Mouse (Mus musculus) adrenal gland, postnatal 25 days (tissue): ENCODE results near the gene Btbd16. TPM values are rescaled to one million over a fixed set of nuclear protein-coding genes. Genes with fewer than 3 reads are reported as not detected.

Experiments
- DNase-seq: peaks from one replicate; pipeline ENCODE4 v3.0.0; 2021; ENCODE audit warnings: mixed read lengths
- total RNA-seq: library from RNA; stranded (reverse); gene quantifications from 2 replicates; pipeline ENCODE4 v1.2.3, GENCODE M21; 2021

Btbd16 gene
- total RNA-seq, 1 experiment from 2014 or later, result not detected

DNA sequence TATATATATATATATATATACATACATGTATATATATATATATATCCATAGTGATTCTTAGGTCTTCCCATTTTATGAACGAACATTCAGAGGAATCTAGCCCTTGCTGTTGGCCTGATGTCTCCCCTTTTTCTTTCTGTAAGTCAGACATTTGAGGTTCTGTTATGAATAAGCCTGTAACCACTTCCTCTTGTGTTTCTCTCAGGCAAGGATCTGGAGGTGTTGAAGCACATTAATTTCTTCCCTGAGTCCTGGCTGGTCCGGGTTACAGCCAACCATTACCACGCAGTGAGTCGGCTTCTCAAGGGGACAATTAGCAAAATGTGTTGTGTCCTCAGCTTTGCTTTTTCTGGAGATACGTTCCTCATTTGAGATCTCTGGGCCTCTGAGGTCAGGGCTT is 44.9 kb downstream of the Btbd16 start:
- no peak for DNase-seq

DNA sequence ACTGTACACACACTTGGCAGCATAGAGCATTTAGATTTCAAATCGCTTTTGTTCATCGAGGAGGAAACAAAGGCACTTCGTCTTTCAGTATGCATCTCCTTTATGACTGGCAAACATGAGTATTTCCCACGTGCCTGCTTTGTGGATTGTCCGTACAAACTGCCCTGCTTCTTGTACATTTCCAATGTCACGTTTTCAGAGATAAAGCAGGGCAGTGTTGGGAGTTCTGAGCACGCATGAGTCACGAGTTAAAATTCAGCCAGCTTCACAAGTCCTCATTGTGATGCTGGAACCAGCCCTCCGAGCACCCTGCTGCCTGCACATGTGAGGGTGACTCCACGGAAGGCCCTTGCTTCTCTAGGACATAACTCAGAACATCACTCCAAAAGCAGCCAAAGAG is 45.8 kb downstream of the Btbd16 start:
- no peak for DNase-seq

- no peak for DNase-seq
Observed at GRCm38 (mm10) chr7:130823992-130824391, 50.1 kb downstream of the Btbd16 start.

DNA sequence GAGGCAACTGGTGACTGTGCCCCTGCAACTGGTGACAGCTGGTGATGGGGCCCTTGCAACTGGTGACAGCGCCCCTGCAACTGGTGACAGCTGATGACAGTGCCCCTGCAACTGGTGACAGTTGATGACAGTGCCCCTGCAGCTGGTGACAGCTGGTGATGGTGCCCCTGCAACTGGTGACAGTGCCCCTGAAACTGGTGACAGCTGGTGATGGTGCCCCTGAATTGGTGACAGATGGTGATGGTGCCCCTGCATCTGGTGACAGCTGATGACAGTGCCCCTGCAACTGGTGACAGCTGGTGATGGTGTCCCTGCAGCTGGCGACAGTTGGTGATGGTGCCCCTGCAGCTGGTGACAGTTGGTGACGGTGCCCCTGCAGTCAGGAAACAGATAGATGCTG is 52.5 kb downstream of the Btbd16 start:
- DNase-seq, result no peak

GRCm38 (mm10) chr7:130827431-130827830 is 53.6 kb downstream of the Btbd16 start:
- DNase-seq, result peak; percentile 46

GRCm38 (mm10) chr7:130827844-130828403 is 54.1 kb downstream of the Btbd16 start:
- DNase-seq, result no peak

- no peak for DNase-seq
Observed at GRCm38 (mm10) chr7:130828475-130828874, 54.6 kb downstream of the Btbd16 start.

- no peak for DNase-seq
Observed at GRCm38 (mm10) chr7:130831586-130831985, 57.7 kb downstream of the Btbd16 start.

- peak; percentile 43 for DNase-seq
Observed at GRCm38 (mm10) chr7:130834299-130834698, 60.4 kb downstream of the Btbd16 start.

GRCm38 (mm10) chr7:130834958-130835861 is 61.3 kb downstream of the Btbd16 start:
- peak; percentile 39 for DNase-seq

DNA sequence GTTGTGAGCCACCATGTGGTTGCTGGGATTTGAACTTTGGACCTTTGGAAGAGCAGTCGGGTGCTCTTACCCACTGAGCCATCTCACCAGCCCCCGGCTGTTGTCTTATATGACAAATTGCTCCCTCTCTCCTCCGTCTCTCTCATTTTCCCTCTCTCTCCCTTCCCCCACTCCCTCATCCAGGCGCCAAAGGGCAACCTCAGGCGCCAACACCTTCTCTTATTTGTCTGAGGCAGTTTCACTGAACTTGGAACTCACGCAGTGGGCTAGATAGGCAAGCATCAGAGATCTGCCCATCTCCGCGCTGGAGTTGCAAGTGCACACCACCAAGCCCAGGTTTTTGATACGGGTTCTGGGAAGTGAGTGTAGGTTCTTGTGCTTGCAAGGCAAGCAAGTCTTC is 62.2 kb downstream of the Btbd16 start:
- DNase-seq, result no peak

GRCm38 (mm10) chr7:130837941-130838657 is 64.2 kb downstream of the Btbd16 start:
- DNase-seq, result no peak

DNA sequence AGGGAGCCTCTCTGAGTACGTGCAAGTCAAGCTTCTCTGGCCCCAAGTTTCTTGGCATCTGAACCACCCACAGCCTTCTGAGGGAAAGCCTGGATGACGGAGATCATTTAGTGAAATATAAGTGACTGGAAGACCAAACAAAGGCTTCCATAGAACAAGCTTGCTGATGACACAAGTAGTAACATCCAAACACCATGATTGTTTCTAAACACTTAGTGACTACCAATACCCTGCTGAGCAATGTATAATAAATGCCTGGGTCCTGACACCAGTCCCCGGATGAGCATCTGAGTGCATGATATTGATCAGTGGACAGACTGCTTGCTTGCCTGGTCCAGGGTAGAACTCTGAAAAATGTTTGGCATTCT is 64.8 kb downstream of the Btbd16 start:
- no peak for DNase-seq

GRCm38 (mm10) chr7:130839380-130840100 is 65.7 kb downstream of the Btbd16 start:
- DNase-seq, result no peak

DNA sequence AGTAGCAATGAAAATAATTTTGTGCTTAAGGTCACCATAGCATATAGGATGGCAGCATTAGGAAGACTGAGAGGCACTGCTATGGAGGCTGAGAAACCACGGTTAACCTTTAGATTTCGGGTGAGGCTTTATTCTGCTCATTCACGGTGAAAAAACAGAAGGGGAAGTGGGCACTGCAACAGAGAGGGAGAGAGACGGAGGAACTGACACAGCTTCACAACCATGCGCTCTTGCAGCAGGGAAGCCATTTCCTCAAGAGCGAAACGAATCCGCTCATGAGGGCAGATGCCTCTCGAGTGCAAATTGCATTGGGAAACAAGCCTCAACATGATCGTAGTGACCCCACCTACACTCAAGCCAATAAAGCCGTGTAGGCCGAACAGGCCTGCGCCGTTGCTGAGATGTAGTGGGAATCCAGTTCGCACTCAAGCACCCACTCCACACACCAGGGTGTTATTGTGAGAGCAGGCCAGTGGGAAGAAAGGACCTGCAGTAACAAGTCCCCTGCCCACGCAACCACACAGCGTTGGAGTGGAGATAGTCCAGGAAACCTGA is 73.4 kb downstream of the Btbd16 start:
- no peak for DNase-seq

- DNase-seq, result no peak
Observed at GRCm38 (mm10) chr7:130854684-130855292, 80.9 kb downstream of the Btbd16 start.

DNA sequence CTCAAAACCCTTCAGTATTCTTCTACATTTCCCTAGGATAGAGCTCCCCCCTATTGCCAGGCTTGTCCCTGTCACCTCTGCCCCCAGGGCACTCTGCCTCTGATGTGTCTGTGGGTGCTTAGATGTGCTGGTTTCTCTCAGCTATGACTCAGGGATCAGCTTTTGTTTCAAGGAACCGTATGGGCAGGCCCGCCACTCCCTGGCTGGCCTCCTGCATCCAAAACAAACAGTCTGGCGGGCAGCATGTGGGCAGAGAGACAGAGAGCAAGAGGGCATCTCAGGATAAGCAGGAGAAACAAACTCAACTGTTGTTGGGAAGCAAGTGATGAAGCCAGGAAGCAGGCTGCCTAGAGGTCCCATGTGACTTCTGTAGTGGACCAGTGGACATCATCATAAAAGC is 81.8 kb downstream of the Btbd16 start:
- DNase-seq, result peak; percentile 6

DNA sequence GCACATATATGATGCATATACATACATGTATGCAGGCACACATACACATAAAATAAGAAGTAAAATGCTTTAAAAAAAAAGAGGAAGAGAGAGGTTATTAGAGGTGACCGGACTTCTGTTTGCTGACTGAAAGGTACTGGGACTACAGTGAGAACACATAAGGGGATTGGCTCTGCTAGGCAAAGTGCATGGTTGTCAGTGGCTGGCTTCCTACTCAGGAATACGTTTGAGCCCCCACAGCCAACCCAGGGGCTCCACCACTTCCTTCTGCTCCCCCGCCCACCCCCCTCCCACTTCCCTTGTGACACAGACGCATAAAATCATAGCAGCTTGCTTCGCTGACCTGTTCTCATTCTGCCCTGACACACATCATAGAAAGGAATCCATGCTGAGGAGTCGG is 84.1 kb downstream of the Btbd16 start:
- no peak for DNase-seq

GRCm38 (mm10) chr7:130859926-130860325 is 86.1 kb downstream of the Btbd16 start:
- no peak for DNase-seq

GRCm38 (mm10) chr7:130860721-130861142 is 86.9 kb downstream of the Btbd16 start:
- no peak for DNase-seq

DNA sequence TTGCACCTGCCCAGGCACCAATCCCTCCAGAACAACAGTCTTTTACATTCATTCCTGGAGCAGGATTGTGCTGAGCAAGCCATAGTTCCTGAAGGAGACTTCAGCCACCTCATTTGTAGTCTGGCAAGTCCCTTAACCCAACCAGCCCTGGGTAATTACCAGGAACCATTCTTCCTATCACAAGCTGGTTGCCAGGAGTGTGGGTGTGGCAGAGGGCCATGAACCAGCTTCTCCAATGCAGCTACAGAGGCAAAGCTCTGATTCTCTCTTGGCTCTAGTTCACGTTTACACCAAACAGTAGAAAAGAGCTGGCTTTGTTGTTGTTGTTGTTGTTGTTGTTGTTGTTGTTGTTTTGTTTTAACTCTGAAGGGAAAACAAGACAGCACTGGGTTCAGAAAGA is 88.6 kb downstream of the Btbd16 start:
- no peak for DNase-seq

DNA sequence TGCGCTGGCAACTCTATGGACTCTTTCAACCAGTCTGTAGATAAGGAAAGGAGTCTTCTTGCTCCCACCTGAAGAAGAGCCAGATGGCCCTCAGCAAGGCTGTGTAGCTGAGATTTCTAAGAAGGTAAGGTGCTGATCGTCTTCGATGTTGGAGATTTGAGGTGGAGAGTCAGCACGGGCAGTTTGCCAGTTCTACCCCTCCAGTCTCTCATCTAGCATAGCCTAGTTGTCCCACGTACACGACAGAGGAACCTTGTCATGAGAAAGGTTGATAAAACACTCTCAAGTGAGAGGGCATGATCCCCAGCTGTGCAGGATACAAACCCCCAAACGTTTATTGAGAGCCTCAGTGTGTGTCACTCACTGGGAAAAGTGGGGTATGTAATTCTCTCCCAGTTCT is 90.8 kb downstream of the Btbd16 start:
- no peak for DNase-seq
